ENCODE assay signal across 10 mouse cellular contexts in the genomic region with DNA sequence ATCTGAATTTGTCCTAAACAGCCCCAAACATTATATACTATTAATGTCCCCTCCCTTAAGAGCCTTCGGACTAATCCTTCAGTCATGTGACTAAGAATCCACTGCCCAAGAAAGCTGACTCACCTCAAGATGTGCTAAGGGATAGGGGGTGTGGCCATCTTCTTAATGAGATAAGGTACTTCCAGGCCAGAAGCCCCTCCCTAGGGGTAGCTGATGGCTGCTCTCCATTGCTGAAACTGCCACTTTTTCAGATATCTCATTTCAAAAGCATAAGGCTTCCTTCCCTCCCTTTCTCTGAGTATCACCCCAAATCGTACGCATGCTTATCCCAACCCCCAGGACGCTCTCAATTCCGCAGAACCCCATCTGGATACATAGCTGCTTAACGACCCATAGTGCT. TPM values are rescaled to one million over a fixed set of nuclear protein-coding genes. Genes with fewer than 3 reads are reported as not detected.
DNase-seq lines count a peak whose midpoint lies in the region; ATAC-seq lines count a peak whose summit lies in the region.
"Had no signal": no experiment of that assay in that cellular context is flagged by ENCODE, and none has a peak within 500 bp of the region (broad histone marks: within the 10 kb centered on the region; RNA-seq: fewer than 3 reads in every experiment).

No protein-coding gene starts in this region.

- H3K4me2 ChIP-seq in midbrain, embryonic 12.5 days (replicated peaks): no peak overlapping the region
- H3K4me2 ChIP-seq in midbrain, embryonic 11.5 days: no peak overlapping the region
- H3K4me2 ChIP-seq in embryonic facial prominence, embryonic 14.5 days (ENCODE audit: low read depth, low read length): peak overlapping the region; percentile 98
- H3K4me2 ChIP-seq in limb, embryonic 13.5 days (replicated peaks): peak overlapping the region; percentile 96
- peak overlapping the region; percentile 98; the same call in 1 of the 2 replicates for H3K4me2 ChIP-seq in stomach, embryonic 15.5 days

- H3K27me3 ChIP-seq in midbrain, embryonic 12.5 days: no peaks in the 10 kb centered on the region
- no peaks in the 10 kb centered on the region for H3K27me3 ChIP-seq in midbrain, embryonic 11.5 days (ENCODE audit: control insufficient read depth, insufficient read depth, low read length)
- no peaks in the 10 kb centered on the region for H3K27me3 ChIP-seq in embryonic facial prominence, embryonic 14.5 days (replicated peaks; ENCODE audit: control insufficient read depth, insufficient read depth, low read length)
- no peaks in the 10 kb centered on the region for H3K27me3 ChIP-seq in limb, embryonic 13.5 days
- H3K27me3 ChIP-seq in stomach, embryonic 15.5 days (replicated peaks): no peaks in the 10 kb centered on the region

- no peak overlapping the region; the same call in 1 of the 2 replicates for H3K9ac ChIP-seq in midbrain, embryonic 12.5 days (replicated peaks)
- H3K9ac ChIP-seq in midbrain, embryonic 11.5 days (ENCODE audit: low read length): no peak overlapping the region
- 0 out of 2 replicates have a peak overlapping the region, but pooled peaks have one; percentile 5 for H3K9ac ChIP-seq in embryonic facial prominence, embryonic 14.5 days (ENCODE audit: low read depth, low read length)
- H3K9ac ChIP-seq in limb, embryonic 13.5 days: peak overlapping the region; percentile 87
- H3K9ac ChIP-seq in stomach, embryonic 15.5 days: no peak overlapping the region

- ATAC-seq in midbrain, embryonic 12.5 days (ENCODE audit: low FRiP score, low read depth): no peak
- ATAC-seq in midbrain, embryonic 11.5 days (ENCODE audit: low FRiP score): no peak
- ATAC-seq in embryonic facial prominence, embryonic 14.5 days (ENCODE audit: low read depth): no peak
- ATAC-seq in limb, embryonic 13.5 days (ENCODE audit: low FRiP score, low read depth): no peak
- ATAC-seq in stomach, embryonic 15.5 days (ENCODE audit: insufficient read depth, low FRiP score, low read depth): peak; percentile 55; the same call in 1 of the 2 replicates
- ATAC-seq in CD4-positive, CD25-positive, alpha-beta regulatory T cell, adult 4 months: no peak
- ATAC-seq in cerebellum, adult (ENCODE audit: insufficient number of reproducible peaks, low FRiP score, low TSS enrichment): no peak
- ATAC-seq: forebrain, embryonic 16.5 days had no signal

- DNase-seq in midbrain, embryonic 11.5 days (ENCODE audit: low spot score, missing footprints): no peak
- no peak for DNase-seq in embryonic facial prominence, embryonic 14.5 days (ENCODE audit: low spot score)
- DNase-seq: adrenal gland, adult 8-10 months; retina, postnatal 1 day had no signal

- peaks cover 14% of the 10 kb centered on the region for H3K4me1 ChIP-seq in midbrain, embryonic 12.5 days
- peaks cover 9% of the 10 kb centered on the region for H3K4me1 ChIP-seq in midbrain, embryonic 11.5 days (ENCODE audit: control insufficient read depth, insufficient read depth, low read length)
- H3K4me1 ChIP-seq in embryonic facial prominence, embryonic 14.5 days (ENCODE audit: control insufficient read depth, insufficient read depth, low read length): peaks cover 10% of the 10 kb centered on the region
- peaks cover 22% of the 10 kb centered on the region for H3K4me1 ChIP-seq in limb, embryonic 13.5 days
- H3K4me1 ChIP-seq in stomach, embryonic 15.5 days: peaks cover 12% of the 10 kb centered on the region

- peaks cover 15% of the 10 kb centered on the region for H3K36me3 ChIP-seq in midbrain, embryonic 12.5 days
- H3K36me3 ChIP-seq in midbrain, embryonic 11.5 days (ENCODE audit: control insufficient read depth, insufficient read depth, low read length): peaks cover 2% of the 10 kb centered on the region; the same call in 1 of the 2 replicates
- H3K36me3 ChIP-seq in embryonic facial prominence, embryonic 14.5 days (ENCODE audit: control insufficient read depth, insufficient read depth, low read length): peaks cover 35% of the 10 kb centered on the region
- peaks cover 44% of the 10 kb centered on the region for H3K36me3 ChIP-seq in limb, embryonic 13.5 days
- H3K36me3 ChIP-seq in stomach, embryonic 15.5 days: peaks cover 17% of the 10 kb centered on the region

- H3K4me3 ChIP-seq in midbrain, embryonic 12.5 days: 0 out of 2 replicates have a peak overlapping the region, but pooled peaks have one; percentile 7
- H3K4me3 ChIP-seq in midbrain, embryonic 11.5 days (ENCODE audit: low read depth, low read length): no peak overlapping the region
- peak overlapping the region; percentile 74 for H3K4me3 ChIP-seq in embryonic facial prominence, embryonic 14.5 days (ENCODE audit: low read depth, low read length)
- peak overlapping the region; percentile 65 for H3K4me3 ChIP-seq in limb, embryonic 13.5 days
- peak overlapping the region; percentile 85; the same call in 1 of the 2 replicates for H3K4me3 ChIP-seq in stomach, embryonic 15.5 days (replicated peaks)

- no peak overlapping the region for H3K27ac ChIP-seq in midbrain, embryonic 12.5 days (replicated peaks)
- H3K27ac ChIP-seq in midbrain, embryonic 11.5 days (ENCODE audit: low read depth, low read length): no peak overlapping the region
- no peak overlapping the region for H3K27ac ChIP-seq in embryonic facial prominence, embryonic 14.5 days (replicated peaks; ENCODE audit: low read depth, low read length)
- no peak overlapping the region for H3K27ac ChIP-seq in limb, embryonic 13.5 days
- H3K27ac ChIP-seq in stomach, embryonic 15.5 days: peak overlapping the region; percentile 96; the same call in 1 of the 2 replicates

- H3K9me3 ChIP-seq in midbrain, embryonic 12.5 days: no peaks in the 10 kb centered on the region
- no peaks in the 10 kb centered on the region for H3K9me3 ChIP-seq in midbrain, embryonic 11.5 days (ENCODE audit: control insufficient read depth, low read length)
- no peaks in the 10 kb centered on the region for H3K9me3 ChIP-seq in embryonic facial prominence, embryonic 14.5 days (ENCODE audit: control insufficient read depth, low read length)
- H3K9me3 ChIP-seq in limb, embryonic 13.5 days: no peaks in the 10 kb centered on the region
- H3K9me3 ChIP-seq in stomach, embryonic 15.5 days: no peaks in the 10 kb centered on the region

- WGBS in midbrain, embryonic 12.5 days: 86% methylated on average over 6 of the region's 6 CpGs
- WGBS in midbrain, embryonic 11.5 days: 94% methylated on average over 6 of the region's 6 CpGs
- 78% methylated on average over 6 of the region's 6 CpGs for WGBS in embryonic facial prominence, embryonic 14.5 days
- WGBS in limb, embryonic 13.5 days: 77% methylated on average over 6 of the region's 6 CpGs
- WGBS in stomach, embryonic 15.5 days: 77% methylated on average over 6 of the region's 6 CpGs

RNA-seq across cellular contexts. Expression of gene Nucb1, which starts 1.6 kb away (rescaled TPM):
- 102 and 106 TPM in 2 replicates for polyA plus RNA-seq in midbrain, embryonic 12.5 days (2016; fragmentation: Nextera tagmentation; extraction: Ambion mirVana)
- polyA plus RNA-seq in midbrain, embryonic 11.5 days (2014; fragmentation: Nextera tagmentation; extraction: Ambion mirVana): 83.7 and 84.8 TPM in 2 replicates
- 209 and 236 TPM in 2 replicates for polyA plus RNA-seq in embryonic facial prominence, embryonic 14.5 days (2014; fragmentation: Nextera tagmentation; extraction: Ambion mirVana)
- polyA plus RNA-seq in limb, embryonic 13.5 days (2015; fragmentation: Nextera tagmentation; extraction: Ambion mirVana): 215 TPM in 2 replicates
- polyA plus RNA-seq in stomach, embryonic 15.5 days (2015; fragmentation: Nextera tagmentation; extraction: Ambion mirVana): 214 and 230 TPM in 2 replicates
- polyA plus RNA-seq in CD4-positive, CD25-positive, alpha-beta regulatory T cell, adult 4 months (2017; shearing (Covaris generic)): 100 to 1,000 TPM; 124 to 159 TPM

RNA-seq across cellular contexts. Expression of gene Ppp1r15a, which starts 17.5 kb away (rescaled TPM):
- 15.4 and 18.5 TPM in 2 replicates for polyA plus RNA-seq in midbrain, embryonic 12.5 days (2016; fragmentation: Nextera tagmentation; extraction: Ambion mirVana)
- polyA plus RNA-seq in midbrain, embryonic 11.5 days (2014; fragmentation: Nextera tagmentation; extraction: Ambion mirVana): 16.3 and 17.1 TPM in 2 replicates
- polyA plus RNA-seq in embryonic facial prominence, embryonic 14.5 days (2014; fragmentation: Nextera tagmentation; extraction: Ambion mirVana): 20.7 and 21.9 TPM in 2 replicates
- polyA plus RNA-seq in limb, embryonic 13.5 days (2015; fragmentation: Nextera tagmentation; extraction: Ambion mirVana): 27.5 and 28.8 TPM in 2 replicates
- polyA plus RNA-seq in stomach, embryonic 15.5 days (2015; fragmentation: Nextera tagmentation; extraction: Ambion mirVana): 21.1 and 36.1 TPM in 2 replicates
- 100 to 1,000 TPM in 1 of 2 experiments, 10 to 100 TPM in 1; 49.3 to 132 TPM for polyA plus RNA-seq in CD4-positive, CD25-positive, alpha-beta regulatory T cell, adult 4 months (2017; shearing (Covaris generic))

RNA-seq across cellular contexts. Expression of gene Plekha4, which starts 17.6 kb away (rescaled TPM):
- 0.70 and 0.96 TPM in 2 replicates for polyA plus RNA-seq in midbrain, embryonic 12.5 days (2016; fragmentation: Nextera tagmentation; extraction: Ambion mirVana)
- polyA plus RNA-seq in midbrain, embryonic 11.5 days (2014; fragmentation: Nextera tagmentation; extraction: Ambion mirVana): 0.08 and 0.26 TPM in 2 replicates
- polyA plus RNA-seq in embryonic facial prominence, embryonic 14.5 days (2014; fragmentation: Nextera tagmentation; extraction: Ambion mirVana): 6.8 and 7.3 TPM in 2 replicates
- 3.3 and 4.9 TPM in 2 replicates for polyA plus RNA-seq in limb, embryonic 13.5 days (2015; fragmentation: Nextera tagmentation; extraction: Ambion mirVana)
- 2.9 TPM in 2 replicates for polyA plus RNA-seq in stomach, embryonic 15.5 days (2015; fragmentation: Nextera tagmentation; extraction: Ambion mirVana)
- under 1 TPM in 1 of 2 experiments, not detected in 1; 0.20 TPM for polyA plus RNA-seq in CD4-positive, CD25-positive, alpha-beta regulatory T cell, adult 4 months (2017; shearing (Covaris generic))

RNA-seq across cellular contexts. Expression of gene Dhdh, which starts 20.0 kb away (rescaled TPM):
- polyA plus RNA-seq in midbrain, embryonic 12.5 days (2016; fragmentation: Nextera tagmentation; extraction: Ambion mirVana): 3.2 and 3.6 TPM in 2 replicates
- polyA plus RNA-seq in midbrain, embryonic 11.5 days (2014; fragmentation: Nextera tagmentation; extraction: Ambion mirVana): 3.2 and 3.9 TPM in 2 replicates
- 2.5 and 3.2 TPM in 2 replicates for polyA plus RNA-seq in embryonic facial prominence, embryonic 14.5 days (2014; fragmentation: Nextera tagmentation; extraction: Ambion mirVana)
- polyA plus RNA-seq in limb, embryonic 13.5 days (2015; fragmentation: Nextera tagmentation; extraction: Ambion mirVana): 2.9 and 4.0 TPM in 2 replicates
- 3.5 and 3.7 TPM in 2 replicates for polyA plus RNA-seq in stomach, embryonic 15.5 days (2015; fragmentation: Nextera tagmentation; extraction: Ambion mirVana)
- 1 to 10 TPM; 1.1 to 2.7 TPM for polyA plus RNA-seq in CD4-positive, CD25-positive, alpha-beta regulatory T cell, adult 4 months (2017; shearing (Covaris generic))

RNA-seq across cellular contexts. Expression of gene Gm45808, which starts 21.9 kb away (rescaled TPM):
- polyA plus RNA-seq in midbrain, embryonic 12.5 days (2016; fragmentation: Nextera tagmentation; extraction: Ambion mirVana): not detected in 2 replicates
- not detected in 2 replicates for polyA plus RNA-seq in midbrain, embryonic 11.5 days (2014; fragmentation: Nextera tagmentation; extraction: Ambion mirVana)
- not detected in 2 replicates for polyA plus RNA-seq in embryonic facial prominence, embryonic 14.5 days (2014; fragmentation: Nextera tagmentation; extraction: Ambion mirVana)
- not detected in 2 replicates for polyA plus RNA-seq in limb, embryonic 13.5 days (2015; fragmentation: Nextera tagmentation; extraction: Ambion mirVana)
- polyA plus RNA-seq in stomach, embryonic 15.5 days (2015; fragmentation: Nextera tagmentation; extraction: Ambion mirVana): not detected in 2 replicates
- polyA plus RNA-seq in CD4-positive, CD25-positive, alpha-beta regulatory T cell, adult 4 months (2017; shearing (Covaris generic)): under 1 TPM in 1 of 2 experiments, not detected in 1; 0.62 TPM
- polyA plus RNA-seq: forebrain, embryonic 16.5 days had no signal

Comparison
In these comparisons a context has a peak if more than half of its experiments do, and no peak if none do; other contexts are left out.
1. H3K4me2 ChIP-seq: peak in embryonic facial prominence, embryonic 14.5 days (single experiment), limb, embryonic 13.5 days (single experiment) and stomach, embryonic 15.5 days (single experiment); none in midbrain, embryonic 12.5 days (single experiment) and midbrain, embryonic 11.5 days (single experiment).
2. H3K9ac ChIP-seq: peak in embryonic facial prominence, embryonic 14.5 days (single experiment) and limb, embryonic 13.5 days (single experiment); none in midbrain, embryonic 12.5 days (single experiment), midbrain, embryonic 11.5 days (single experiment) and stomach, embryonic 15.5 days (single experiment).